Mouse (Mus musculus): ENCODE data around the gene Cyp2f2. TPM values are rescaled to one million over a fixed set of nuclear protein-coding genes. Genes with fewer than 3 reads are reported as not detected.

Gene Cyp2f2
- polyA plus RNA-seq, 1 experiment from 2014 or later = 75.8 TPM

GRCm38 (mm10) chr7:27111987-27112386 lies 7.7 kb upstream of the Cyp2f2 start:
- no peaks in the 10 kb centered on the region for H3K36me3 ChIP-seq (ENCODE audit: control insufficient read depth, insufficient read depth, low read length)
- WGBS = 52% methylated on average over 3 of the region's 3 CpGs
- H3K27ac ChIP-seq (ENCODE audit: low read length) = peak overlapping the region; percentile 73
- ATAC-seq (ENCODE audit: low read depth) = peak; percentile 32; the same call in 1 of the 2 replicates
- H3K4me1 ChIP-seq (replicated peaks; ENCODE audit: control insufficient read depth, insufficient read depth, low read length) = no peaks in the 10 kb centered on the region
- no peak overlapping the region for H3K9ac ChIP-seq (ENCODE audit: low read length)
- no peaks in the 10 kb centered on the region for H3K27me3 ChIP-seq (ENCODE audit: control insufficient read depth, insufficient read depth, low read depth, low read length)
- no peak overlapping the region for H3K4me3 ChIP-seq (ENCODE audit: low read length)
- H3K9me3 ChIP-seq (ENCODE audit: control insufficient read depth, low read length) = peaks cover 4% of the 10 kb centered on the region
- no peak overlapping the region for H3K4me2 ChIP-seq (ENCODE audit: low read depth, low read length)

- Histone ChIP-seq H3K9ac (ENCODE audit: low read length) (no peak overlapping the region), H3K4me1 (replicated peaks; ENCODE audit: control insufficient read depth, insufficient read depth, low read length) (peaks cover 10% of the 10 kb centered on the region), H3K9me3 (ENCODE audit: control insufficient read depth, low read length) (peaks cover 4% of the 10 kb centered on the region), H3K27me3 (ENCODE audit: control insufficient read depth, insufficient read depth, low read depth, low read length) (no peaks in the 10 kb centered on the region), H3K27ac (ENCODE audit: low read length) (peak overlapping the region; percentile 84), H3K4me3 (ENCODE audit: low read length) (no peak overlapping the region), H3K4me2 (ENCODE audit: low read depth, low read length) (no peak overlapping the region), H3K36me3 (ENCODE audit: control insufficient read depth, insufficient read depth, low read length) (no peaks in the 10 kb centered on the region)
- 56% methylated on average over 4 of the region's 4 CpGs for WGBS
- ATAC-seq (ENCODE audit: low read depth) = peak; percentile 97
Observed at GRCm38 (mm10) chr7:27118033-27118511, 1.6 kb upstream of the Cyp2f2 start.

- ATAC-seq (ENCODE audit: low read depth) = no peak
- Histone ChIP-seq H3K4me2 (ENCODE audit: low read depth, low read length) (no peak overlapping the region), H3K9ac (ENCODE audit: low read length) (no peak overlapping the region), H3K4me3 (ENCODE audit: low read length) (no peak overlapping the region), H3K36me3 (ENCODE audit: control insufficient read depth, insufficient read depth, low read length) (no peaks in the 10 kb centered on the region), H3K9me3 (ENCODE audit: control insufficient read depth, low read length) (no peaks in the 10 kb centered on the region), H3K27me3 (ENCODE audit: control insufficient read depth, insufficient read depth, low read depth, low read length) (no peaks in the 10 kb centered on the region), H3K27ac (ENCODE audit: low read length) (no peak overlapping the region), H3K4me1 (replicated peaks; ENCODE audit: control insufficient read depth, insufficient read depth, low read length) (no peaks in the 10 kb centered on the region)
- WGBS = 62% methylated on average over 5 of the region's 5 CpGs
Observed at GRCm38 (mm10) chr7:27124305-27124832, 4.7 kb downstream of the Cyp2f2 start.

- Histone ChIP-seq H3K4me2 (ENCODE audit: low read depth, low read length) (no peak overlapping the region), H3K9ac (ENCODE audit: low read length) (no peak overlapping the region), H3K4me3 (ENCODE audit: low read length) (no peak overlapping the region), H3K27me3 (ENCODE audit: control insufficient read depth, insufficient read depth, low read depth, low read length) (no peaks in the 10 kb centered on the region), H3K4me1 (replicated peaks; ENCODE audit: control insufficient read depth, insufficient read depth, low read length) (no peaks in the 10 kb centered on the region), H3K36me3 (ENCODE audit: control insufficient read depth, insufficient read depth, low read length) (no peaks in the 10 kb centered on the region), H3K9me3 (ENCODE audit: control insufficient read depth, low read length) (no peaks in the 10 kb centered on the region), H3K27ac (ENCODE audit: low read length) (no peak overlapping the region)
- no peak for ATAC-seq (ENCODE audit: low read depth)
- 79% methylated on average over 4 of the region's 4 CpGs for WGBS
Observed at GRCm38 (mm10) chr7:27124969-27125368, 5.3 kb downstream of the Cyp2f2 start.

- peak; percentile 56; the same call in 1 of the 2 replicates for ATAC-seq (ENCODE audit: low read depth)
- Histone ChIP-seq H3K4me3 (ENCODE audit: low read length) (no peak overlapping the region), H3K9me3 (ENCODE audit: control insufficient read depth, low read length) (no peaks in the 10 kb centered on the region)
Observed at GRCm38 (mm10) chr7:27128162-27128561, 8.5 kb downstream of the Cyp2f2 start.

GRCm38 (mm10) chr7:27128946-27129345 lies 9.2 kb downstream of the Cyp2f2 start:
- no peak overlapping the region for H3K4me2 ChIP-seq (ENCODE audit: low read depth, low read length)
- H3K9ac ChIP-seq (ENCODE audit: low read length) = no peak overlapping the region
- no peak overlapping the region for H3K4me3 ChIP-seq (ENCODE audit: low read length)
- H3K4me1 ChIP-seq (replicated peaks; ENCODE audit: control insufficient read depth, insufficient read depth, low read length) = peaks cover 5% of the 10 kb centered on the region; the same call in 1 of the 2 replicates
- H3K36me3 ChIP-seq (ENCODE audit: control insufficient read depth, insufficient read depth, low read length) = no peaks in the 10 kb centered on the region
- H3K27me3 ChIP-seq (ENCODE audit: control insufficient read depth, insufficient read depth, low read depth, low read length) = no peaks in the 10 kb centered on the region
- WGBS = 56% methylated on average over 13 of the region's 13 CpGs
- no peak overlapping the region for H3K27ac ChIP-seq (ENCODE audit: low read length)
- no peaks in the 10 kb centered on the region for H3K9me3 ChIP-seq (ENCODE audit: control insufficient read depth, low read length)
- no peak for ATAC-seq (ENCODE audit: low read depth)

More at GRCm38 (mm10) chr7:27128162-27128561, 8.5 kb downstream of the Cyp2f2 start:
- Histone ChIP-seq H3K9ac (ENCODE audit: low read length) (no peak overlapping the region), H3K27ac (ENCODE audit: low read length) (no peak overlapping the region), H3K27me3 (ENCODE audit: control insufficient read depth, insufficient read depth, low read depth, low read length) (no peaks in the 10 kb centered on the region), H3K4me1 (replicated peaks; ENCODE audit: control insufficient read depth, insufficient read depth, low read length) (peaks cover 5% of the 10 kb centered on the region; the same call in 1 of the 2 replicates), H3K4me2 (ENCODE audit: low read depth, low read length) (no peak overlapping the region), H3K36me3 (ENCODE audit: control insufficient read depth, insufficient read depth, low read length) (no peaks in the 10 kb centered on the region)
- WGBS = 48% methylated on average over 3 of the region's 3 CpGs

- Histone ChIP-seq H3K9ac (ENCODE audit: low read length) (no peak overlapping the region), H3K9me3 (ENCODE audit: control insufficient read depth, low read length) (no peaks in the 10 kb centered on the region), H3K4me2 (ENCODE audit: low read depth, low read length) (no peak overlapping the region), H3K4me3 (ENCODE audit: low read length) (no peak overlapping the region), H3K27me3 (ENCODE audit: control insufficient read depth, insufficient read depth, low read depth, low read length) (no peaks in the 10 kb centered on the region), H3K36me3 (ENCODE audit: control insufficient read depth, insufficient read depth, low read length) (no peaks in the 10 kb centered on the region), H3K4me1 (replicated peaks; ENCODE audit: control insufficient read depth, insufficient read depth, low read length) (peaks cover 5% of the 10 kb centered on the region; the same call in 1 of the 2 replicates), H3K27ac (ENCODE audit: low read length) (no peak overlapping the region)
- ATAC-seq (ENCODE audit: low read depth) = no peak
- 72% methylated on average over 12 of the region's 12 CpGs for WGBS
Observed at GRCm38 (mm10) chr7:27129811-27130210, 10.1 kb downstream of the Cyp2f2 start.

GRCm38 (mm10) chr7:27130521-27131370 lies 11.0 kb downstream of the Cyp2f2 start:
- WGBS = 86% methylated on average over 22 of the region's 22 CpGs
- no peak overlapping the region for H3K4me2 ChIP-seq (ENCODE audit: low read depth, low read length)
- H3K36me3 ChIP-seq (ENCODE audit: control insufficient read depth, insufficient read depth, low read length) = no peaks in the 10 kb centered on the region
- H3K4me1 ChIP-seq (replicated peaks; ENCODE audit: control insufficient read depth, insufficient read depth, low read length) = peaks cover 5% of the 10 kb centered on the region; the same call in 1 of the 2 replicates
- no peak for ATAC-seq (ENCODE audit: low read depth)
- H3K9me3 ChIP-seq (ENCODE audit: control insufficient read depth, low read length) = no peaks in the 10 kb centered on the region
- no peaks in the 10 kb centered on the region for H3K27me3 ChIP-seq (ENCODE audit: control insufficient read depth, insufficient read depth, low read depth, low read length)
- no peak overlapping the region for H3K27ac ChIP-seq (ENCODE audit: low read length)
- H3K4me3 ChIP-seq (ENCODE audit: low read length) = no peak overlapping the region
- H3K9ac ChIP-seq (ENCODE audit: low read length) = no peak overlapping the region

- Histone ChIP-seq H3K9ac (ENCODE audit: low read length) (no peak overlapping the region), H3K36me3 (ENCODE audit: control insufficient read depth, insufficient read depth, low read length) (no peaks in the 10 kb centered on the region), H3K27ac (ENCODE audit: low read length) (no peak overlapping the region), H3K27me3 (ENCODE audit: control insufficient read depth, insufficient read depth, low read depth, low read length) (no peaks in the 10 kb centered on the region), H3K4me2 (ENCODE audit: low read depth, low read length) (no peak overlapping the region), H3K4me3 (ENCODE audit: low read length) (no peak overlapping the region), H3K9me3 (ENCODE audit: control insufficient read depth, low read length) (no peaks in the 10 kb centered on the region), H3K4me1 (replicated peaks; ENCODE audit: control insufficient read depth, insufficient read depth, low read length) (peaks cover 5% of the 10 kb centered on the region; the same call in 1 of the 2 replicates)
- ATAC-seq (ENCODE audit: low read depth) = no peak
- WGBS = 55% methylated on average over 2 of the region's 2 CpGs
Observed at GRCm38 (mm10) chr7:27131387-27131786, 11.7 kb downstream of the Cyp2f2 start.
